Mouse (Mus musculus): Measurements from ENCODE around the gene Paqr5.

DNA sequence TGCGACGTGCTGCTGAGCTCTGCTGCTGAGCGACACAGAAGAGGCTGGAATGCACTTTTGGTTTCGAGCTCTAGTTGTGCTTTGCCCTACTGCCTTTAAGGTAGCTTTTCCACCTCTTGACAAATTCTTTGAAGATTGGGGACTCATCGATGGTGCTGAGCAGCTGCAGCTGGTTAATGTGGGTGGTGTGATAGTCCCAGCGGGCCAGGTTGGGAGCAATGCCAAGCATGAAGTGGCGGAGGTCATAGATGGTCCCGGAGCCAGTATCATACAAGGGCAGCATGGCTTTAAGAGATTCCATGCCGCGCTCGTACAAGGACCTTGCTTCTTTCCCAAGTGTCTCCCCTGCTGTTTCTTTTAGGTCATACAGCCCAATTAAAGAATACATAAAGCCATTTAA is 33.3 kb upstream of the Paqr5 start:
- TF ChIP-seq EP300 (IDR thresholded peaks at IDR 0.05; ENCODE audit: low read depth) (no peak), CTCF (IDR thresholded peaks at IDR 0.05; ENCODE audit: low read depth) (no peak)

Data from liver, embryonic 14.5 days (tissue).